Mouse (Mus musculus): ENCODE measurements around the gene Gm32717.

DNA sequence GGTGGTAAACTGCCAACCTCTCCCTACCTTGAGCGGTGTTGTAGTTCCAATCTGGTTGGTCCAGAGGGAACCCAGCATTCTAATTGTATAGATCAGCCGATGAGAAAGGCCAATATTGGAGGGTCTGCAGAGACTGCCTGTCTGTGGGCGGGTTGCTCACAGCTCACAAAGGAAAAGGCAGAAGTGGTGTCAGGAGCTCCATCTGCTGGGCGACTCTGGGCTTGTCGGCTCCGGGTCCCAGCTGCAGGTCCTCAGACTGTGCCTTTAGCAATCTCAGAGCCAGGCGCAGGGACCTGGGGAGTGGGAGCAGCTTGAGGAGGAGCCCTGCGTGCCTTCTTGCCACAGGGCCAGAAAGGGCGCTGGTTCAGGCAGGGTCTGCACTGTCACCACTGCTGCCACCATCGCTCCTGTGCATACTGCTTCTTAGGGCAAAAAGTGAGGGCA, 10.3 kb upstream of the Gm32717 start:
- TF ChIP-seq FLI1 (IDR thresholded peaks at IDR 0.05; ENCODE audit: low read length), result no peak
- TF ChIP-seq GATA1 (IDR thresholded peaks at IDR 0.05; ENCODE audit: borderline replicate concordance, low read length), result no peak
